Mouse (Mus musculus) forebrain, postnatal 0 days (tissue): ENCODE results near the gene Rtn1. TPM values are rescaled to one million over a fixed set of nuclear protein-coding genes. Genes with fewer than 3 reads are reported as not detected.

Experiments
- ATAC-seq: fragments of 200-750 bp; cut with Nextera tagmentation; 2 replicates; pipeline ENCODE4 v1.8.0; 2017; ENCODE audit warnings: mild to moderate bottlenecking, moderate library complexity
- DNase-seq: peaks from one replicate; pipeline ENCODE4 v3.0.0-alpha.2; 2015
- H3K27ac ChIP-seq: fragments of 300-500 bp; sonication (generic); 2 replicates; pipeline ENCODE4 v1.5.1; 2014; ENCODE audit warnings: low read depth, mild to moderate bottlenecking, antibody characterized with exemption, low read length, moderate library complexity, mixed read lengths
- H3K27me3 ChIP-seq: fragments of 300-500 bp; sonication (generic); 2 replicates; pipeline ENCODE4 v1.6.1; 2014; ENCODE audit warnings: mild to moderate bottlenecking, low read length, mixed read lengths; ENCODE audit not compliant: insufficient read depth
- H3K36me3 ChIP-seq: fragments of 300-500 bp; sonication (generic); 2 replicates; pipeline ENCODE4 v1.6.1; 2014; ENCODE audit warnings: mild to moderate bottlenecking, moderate library complexity; ENCODE audit not compliant: insufficient read depth
- H3K4me1 ChIP-seq: fragments of 300-500 bp; sonication (generic); 2 replicates; pipeline ENCODE4 v1.6.1; 2014; ENCODE audit warnings: antibody characterized with exemption; ENCODE audit not compliant: insufficient read depth
- H3K4me2 ChIP-seq: fragments of 300-500 bp; sonication (generic); 2 replicates; pipeline ENCODE4 v1.6.1; 2014; ENCODE audit warnings: low read depth, mild to moderate bottlenecking, moderate library complexity
- H3K4me3 ChIP-seq: fragments of 300-500 bp; sonication (generic); 2 replicates; pipeline ENCODE4 v1.5.1; 2014; ENCODE audit warnings: low read depth, low read length, mixed read lengths
- H3K9ac ChIP-seq: fragments of 300-500 bp; sonication (generic); 2 replicates; pipeline ENCODE4 v1.6.1; 2014; ENCODE audit warnings: mild to moderate bottlenecking
- H3K9me3 ChIP-seq: fragments of 300-500 bp; sonication (generic); 2 replicates; pipeline ENCODE4 v1.6.1; 2016; ENCODE audit warnings: low read length
- CTCF ChIP-seq: sonication (generic); IDR thresholded peaks from 2 replicates; pipeline ENCODE4 v1.5.1; 2016; ENCODE audit warnings: antibody characterized with exemption, control low read depth, low read depth
- WGBS: fragments of 180-500 bp; shearing (Covaris S2); extraction: QIAGEN DNeasy Blood & Tissue Kit; methylation state at CpG from one replicate; pipeline ENCODE4 v1.1.7; 2014; 5-methylcytosine and 5-hydroxymethylcytosine counted together
- polyA plus RNA-seq: library from polyadenylated mRNA; unstranded; fragments of >200 nt; fragmentation: Nextera tagmentation; extraction: Ambion mirVana; gene quantifications from 2 replicates; pipeline ENCODE4 v1.2.1, GENCODE M21; 2015
- total RNA-seq: library from RNA; depleted of rRNA; stranded (reverse); fragments of >200 nt; gene quantifications from 2 replicates; pipeline ENCODE4 v1.2.3, GENCODE M21; 2014

Gene Rtn1
- total and polyA plus RNA-seq, 2 experiments from 2014 or later = 1,411 to 3,605 TPM

DNA sequence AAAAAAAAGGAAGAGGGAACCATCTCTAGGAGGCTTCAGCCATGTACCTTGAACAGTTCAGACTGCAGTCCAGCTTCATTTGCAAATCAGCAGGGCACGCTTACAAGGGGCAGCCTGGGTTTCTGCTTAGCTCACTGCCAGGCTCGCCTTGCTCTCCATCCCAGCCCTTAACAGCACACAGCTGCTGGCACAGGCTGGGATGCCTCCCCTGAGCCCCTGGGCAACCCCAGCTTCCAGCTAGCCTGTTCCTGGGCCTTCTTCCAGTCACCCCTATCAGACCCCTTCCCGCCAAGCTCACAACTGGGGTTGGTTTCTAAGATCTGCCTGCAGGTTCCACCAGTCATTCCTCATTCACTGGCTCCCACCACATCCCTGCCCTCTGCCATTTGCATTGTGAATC is 155.8 kb downstream of the Rtn1 start:
- ATAC-seq = peak; percentile 63
- H3K4me3 ChIP-seq = no peak overlapping the region
- 59% methylated on average over 3 of the region's 3 CpGs for WGBS

DNA sequence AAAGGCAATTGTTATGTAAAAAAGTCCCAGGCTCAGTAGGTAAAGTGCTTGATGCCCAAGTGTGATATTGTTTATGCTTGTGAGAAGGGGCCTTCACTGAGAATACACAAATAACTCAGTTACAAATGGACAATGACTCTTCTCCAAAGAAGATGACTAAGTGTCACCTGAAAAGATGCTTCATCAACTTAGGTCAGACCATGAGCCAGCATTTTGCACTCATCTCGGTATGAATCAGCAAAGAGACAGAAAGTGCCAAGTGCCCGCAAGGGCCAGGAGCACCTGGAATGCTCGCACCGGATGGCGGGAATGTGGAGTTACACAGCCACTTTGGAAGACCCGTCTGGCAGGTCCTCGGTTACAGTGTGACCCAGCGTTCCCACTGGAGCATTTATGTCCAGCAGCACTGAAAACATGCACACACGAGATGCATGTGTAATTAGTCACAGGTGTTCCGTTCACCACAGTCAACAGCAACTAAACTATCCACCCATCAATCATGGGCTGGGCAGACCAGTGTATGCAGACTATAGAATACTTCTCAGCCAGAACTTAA is 156.9 kb downstream of the Rtn1 start:
- no peaks in the 10 kb centered on the region for H3K4me1 ChIP-seq
- H3K27ac ChIP-seq = no peak overlapping the region
- H3K27me3 ChIP-seq = no peaks in the 10 kb centered on the region
- H3K4me2 ChIP-seq = no peak overlapping the region
- no peaks in the 10 kb centered on the region for H3K9me3 ChIP-seq
- H3K4me3 ChIP-seq = no peak overlapping the region
- 85% methylated on average over 10 of the region's 10 CpGs for WGBS
- TF ChIP-seq CTCF = no peak
- H3K9ac ChIP-seq = no peak overlapping the region
- no peak for DNase-seq
- no peak for ATAC-seq
- H3K36me3 ChIP-seq = no peaks in the 10 kb centered on the region

More for the DNA sequence above, 155.8 kb downstream of the Rtn1 start:
- Histone ChIP-seq H3K27me3 (no peaks in the 10 kb centered on the region), H3K27ac (no peak overlapping the region), H3K36me3 (no peaks in the 10 kb centered on the region), H3K9ac (no peak overlapping the region), H3K4me1 (no peaks in the 10 kb centered on the region), H3K4me2 (no peak overlapping the region), H3K9me3 (no peaks in the 10 kb centered on the region)
- no peak for DNase-seq
- TF ChIP-seq CTCF = no peak

DNA sequence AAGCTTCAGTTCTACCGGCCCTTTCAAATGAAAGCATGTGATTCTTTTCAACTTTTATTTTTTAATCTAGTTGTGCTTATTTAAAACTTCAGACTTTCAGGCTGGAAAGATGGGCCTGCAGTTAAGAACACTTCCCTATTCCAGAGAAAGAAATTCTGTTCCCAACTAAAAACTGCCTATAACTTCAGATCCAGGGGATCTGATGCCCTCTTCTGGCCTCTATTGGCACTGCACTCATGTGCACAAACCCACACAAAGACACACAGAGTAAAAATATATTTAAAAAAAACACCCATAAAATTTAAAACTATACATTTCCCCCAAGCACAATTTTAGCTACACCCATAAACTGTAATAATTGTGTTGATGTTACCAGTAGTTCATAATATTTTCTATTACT is 163.9 kb downstream of the Rtn1 start:
- Histone ChIP-seq H3K9me3 (no peaks in the 10 kb centered on the region), H3K36me3 (no peaks in the 10 kb centered on the region), H3K27me3 (no peaks in the 10 kb centered on the region), H3K4me3 (no peak overlapping the region), H3K27ac (no peak overlapping the region), H3K4me1 (no peaks in the 10 kb centered on the region), H3K4me2 (no peak overlapping the region), H3K9ac (no peak overlapping the region)
- TF ChIP-seq CTCF = peak; percentile 36; the same call in 1 of the 2 replicates
- ATAC-seq (no peak), DNase-seq (no peak)
- WGBS = 98% methylated on average over 1 of the region's 1 CpGs

DNA sequence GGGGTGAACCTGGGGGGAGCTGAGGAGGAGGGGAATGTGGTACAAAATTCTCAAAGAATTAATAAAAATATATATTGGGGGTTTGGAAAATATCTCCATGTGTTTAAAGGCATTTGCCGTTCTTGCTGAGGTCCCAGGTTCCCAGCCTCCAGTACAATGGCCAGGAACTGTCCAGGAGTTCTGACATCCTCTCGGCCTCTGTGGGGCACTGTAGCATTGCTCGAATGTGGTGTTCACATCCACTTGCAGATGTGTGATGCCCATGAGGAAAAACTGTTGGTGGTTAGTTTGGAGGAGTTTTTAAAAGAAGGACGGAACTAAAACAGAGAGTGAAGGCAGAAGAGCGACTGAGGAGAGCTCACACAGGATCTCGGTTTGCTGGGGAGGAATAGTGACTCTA is 166.0 kb downstream of the Rtn1 start:
- 65% methylated on average over 6 of the region's 6 CpGs for WGBS
- DNase-seq = no peak
- Histone ChIP-seq H3K9ac (no peak overlapping the region), H3K4me3 (no peak overlapping the region), H3K9me3 (no peaks in the 10 kb centered on the region), H3K27me3 (no peaks in the 10 kb centered on the region), H3K4me1 (peaks cover under 1% of the 10 kb centered on the region; the same call in 1 of the 2 replicates), H3K36me3 (no peaks in the 10 kb centered on the region), H3K4me2 (no peak overlapping the region), H3K27ac (no peak overlapping the region)
- ATAC-seq = no peak
- TF ChIP-seq CTCF = peak; percentile 35; the same call in 1 of the 2 replicates

DNA sequence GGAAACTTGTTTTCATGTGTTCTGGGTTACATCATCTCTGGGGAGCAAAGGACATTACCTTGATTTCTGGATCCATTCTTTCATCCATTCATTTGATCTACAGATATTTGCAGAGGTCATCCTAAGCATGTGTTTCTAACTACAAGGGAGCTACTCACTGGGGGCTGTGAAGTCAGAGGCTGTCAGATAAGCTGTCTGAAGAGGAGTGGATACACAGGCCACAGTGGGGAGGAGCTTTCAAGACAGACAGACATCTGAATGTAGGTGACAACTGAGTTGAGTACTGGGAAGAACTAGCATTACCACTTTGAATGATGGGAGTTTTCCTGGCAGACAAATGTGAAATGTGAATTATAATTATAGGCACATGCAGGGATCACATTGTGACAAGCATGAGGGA is 168.3 kb downstream of the Rtn1 start:
- no peaks in the 10 kb centered on the region for H3K9me3 ChIP-seq
- DNase-seq (no peak), ATAC-seq (no peak)
- H3K9ac ChIP-seq = no peak overlapping the region
- peaks cover 10% of the 10 kb centered on the region; the same call in 1 of the 2 replicates for H3K4me1 ChIP-seq
- no peaks in the 10 kb centered on the region for H3K27me3 ChIP-seq
- no peak for TF ChIP-seq CTCF
- no peak overlapping the region for H3K27ac ChIP-seq
- no peak overlapping the region for H3K4me2 ChIP-seq
- no peak overlapping the region for H3K4me3 ChIP-seq
- H3K36me3 ChIP-seq = no peaks in the 10 kb centered on the region

DNA sequence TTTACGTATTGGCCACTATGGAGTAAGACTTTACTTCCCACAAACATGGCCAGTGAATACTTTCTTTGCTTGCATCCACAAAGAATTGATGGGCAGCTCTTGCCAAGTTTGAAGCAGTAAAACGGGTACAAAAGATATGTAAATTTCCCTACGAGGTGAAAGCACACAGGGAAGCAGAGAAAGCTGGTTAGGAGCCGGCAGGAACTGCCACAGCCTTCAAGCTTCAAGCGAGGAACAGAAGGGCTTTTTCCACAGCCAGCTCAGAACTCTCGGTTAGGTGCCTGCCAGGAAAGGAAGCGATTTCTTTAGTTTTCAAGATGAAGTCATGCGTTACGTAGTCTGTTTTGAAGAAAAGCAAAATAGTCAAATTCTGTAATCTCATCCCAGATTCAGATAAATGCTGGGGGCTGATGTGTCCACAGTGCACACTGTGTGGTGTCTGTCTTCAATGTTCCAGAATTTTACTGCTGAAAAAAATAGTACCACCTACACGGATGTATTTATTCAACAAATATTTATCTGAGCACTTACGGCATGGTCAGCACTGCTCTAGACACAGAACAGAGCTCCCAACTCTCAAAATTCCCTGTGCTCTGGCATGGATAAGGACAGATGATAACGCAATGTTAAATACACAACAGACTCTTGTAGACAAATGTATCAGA is 169.5 kb downstream of the Rtn1 start:
- Histone ChIP-seq H3K4me1 (peaks cover 10% of the 10 kb centered on the region; the same call in 1 of the 2 replicates), H3K4me3 (no peak overlapping the region), H3K4me2 (no peak overlapping the region), H3K27me3 (no peaks in the 10 kb centered on the region), H3K9ac (no peak overlapping the region), H3K36me3 (no peaks in the 10 kb centered on the region), H3K9me3 (no peaks in the 10 kb centered on the region), H3K27ac (peak overlapping the region; percentile 81)
- WGBS = 18% methylated on average over 12 of the region's 12 CpGs
- peak; percentile 83 for DNase-seq
- peak; percentile 18; the same call in 1 of the 2 replicates for ATAC-seq
- no peak for TF ChIP-seq CTCF

DNA sequence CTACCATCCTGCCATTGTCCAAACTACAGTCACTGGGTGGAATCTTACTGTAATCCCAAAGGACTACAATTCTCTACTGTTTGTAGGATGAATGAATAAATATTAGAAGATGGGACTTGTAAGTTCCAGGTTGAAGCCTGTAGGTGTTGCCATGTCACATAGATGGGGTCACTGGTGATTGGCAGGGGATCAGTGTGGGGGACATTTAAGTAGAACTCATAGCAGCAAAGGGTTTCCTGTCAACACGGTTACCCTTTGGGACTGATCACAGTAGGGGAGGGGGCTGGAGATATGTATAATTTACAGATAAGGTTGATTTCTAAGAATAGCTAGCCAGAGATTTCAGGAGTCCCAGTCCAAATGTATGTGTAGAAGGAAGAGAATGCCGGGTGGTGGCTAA is 171.6 kb downstream of the Rtn1 start:
- WGBS = 75% methylated on average over 2 of the region's 2 CpGs
- ATAC-seq (no peak), DNase-seq (no peak)
- peak overlapping the region; percentile 99 for H3K9ac ChIP-seq
- peak overlapping the region; percentile 65 for H3K4me3 ChIP-seq
- peaks cover 22% of the 10 kb centered on the region for H3K4me1 ChIP-seq
- peak overlapping the region; percentile 65 for H3K4me2 ChIP-seq
- no peaks in the 10 kb centered on the region for H3K9me3 ChIP-seq
- peak overlapping the region; percentile 98 for H3K27ac ChIP-seq
- TF ChIP-seq CTCF = no peak
- no peaks in the 10 kb centered on the region for H3K27me3 ChIP-seq
- no peaks in the 10 kb centered on the region for H3K36me3 ChIP-seq
